Mouse (Mus musculus): ENCODE measurements at regions not wholly inside any gene's neighbourhood (a gene's known extent, or its start where the extent isn't known, plus 50 kb on each side); places are given as distances from the start of the nearest gene placed in this dataset.

GRCm38 (mm10) chr4:131461728-131462127 lies 376.4 kb downstream of the Ptpru start:
- Histone ChIP-seq H3K9ac (replicated peaks; ENCODE audit: low read depth, low read length) (no peak overlapping the region), H3K36me3 (ENCODE audit: control insufficient read depth, insufficient read depth) (no peaks in the 10 kb centered on the region), H3K27me3 (replicated peaks; ENCODE audit: control insufficient read depth, insufficient read depth, low read length) (no peaks in the 10 kb centered on the region), H3K4me2 (ENCODE audit: low read length) (no peak overlapping the region), H3K27ac (ENCODE audit: low read length) (peak overlapping the region; percentile 74), H3K9me3 (ENCODE audit: control insufficient read depth, low read length) (peaks cover 14% of the 10 kb centered on the region), H3K4me1 (replicated peaks; ENCODE audit: control insufficient read depth, insufficient read depth, low read length) (peaks cover 23% of the 10 kb centered on the region), H3K4me3 (replicated peaks; ENCODE audit: low read length) (no peak overlapping the region)
- ATAC-seq: peak; percentile 94
- WGBS: 11% methylated on average over 7 of the region's 7 CpGs

- 24% methylated on average over 6 of the region's 6 CpGs for WGBS
- ATAC-seq: no peak
Measured at GRCm38 (mm10) chr4:131475023-131475422, 363.1 kb downstream of the Ptpru start.

GRCm38 (mm10) chr4:131478923-131479322 lies 359.2 kb downstream of the Ptpru start:
- H3K4me2 ChIP-seq (ENCODE audit: low read length): no peak overlapping the region
- H3K4me3 ChIP-seq (replicated peaks; ENCODE audit: low read length): no peak overlapping the region
- H3K36me3 ChIP-seq (ENCODE audit: control insufficient read depth, insufficient read depth): no peaks in the 10 kb centered on the region
- H3K27me3 ChIP-seq (replicated peaks; ENCODE audit: control insufficient read depth, insufficient read depth, low read length): no peaks in the 10 kb centered on the region
- WGBS: 64% methylated on average over 9 of the region's 9 CpGs
- H3K9ac ChIP-seq (replicated peaks; ENCODE audit: low read depth, low read length): no peak overlapping the region
- no peak for ATAC-seq
- no peak overlapping the region for H3K27ac ChIP-seq (ENCODE audit: low read length)
- peaks cover 12% of the 10 kb centered on the region for H3K4me1 ChIP-seq (replicated peaks; ENCODE audit: control insufficient read depth, insufficient read depth, low read length)
- no peaks in the 10 kb centered on the region for H3K9me3 ChIP-seq (ENCODE audit: control insufficient read depth, low read length)

More at GRCm38 (mm10) chr4:131475023-131475422, 363.1 kb downstream of the Ptpru start:
- Histone ChIP-seq H3K27ac (ENCODE audit: low read length) (no peak overlapping the region), H3K27me3 (replicated peaks; ENCODE audit: control insufficient read depth, insufficient read depth, low read length) (no peaks in the 10 kb centered on the region), H3K4me3 (replicated peaks; ENCODE audit: low read length) (no peak overlapping the region), H3K9ac (replicated peaks; ENCODE audit: low read depth, low read length) (no peak overlapping the region), H3K4me1 (replicated peaks; ENCODE audit: control insufficient read depth, insufficient read depth, low read length) (peaks cover 4% of the 10 kb centered on the region), H3K4me2 (ENCODE audit: low read length) (no peak overlapping the region), H3K9me3 (ENCODE audit: control insufficient read depth, low read length) (no peaks in the 10 kb centered on the region), H3K36me3 (ENCODE audit: control insufficient read depth, insufficient read depth) (no peaks in the 10 kb centered on the region)

- H3K9ac ChIP-seq (replicated peaks; ENCODE audit: low read depth, low read length): no peak overlapping the region
- H3K4me3 ChIP-seq (replicated peaks; ENCODE audit: low read length): no peak overlapping the region
- H3K27ac ChIP-seq (ENCODE audit: low read length): no peak overlapping the region
- no peaks in the 10 kb centered on the region for H3K9me3 ChIP-seq (ENCODE audit: control insufficient read depth, low read length)
- ATAC-seq: 0 out of 2 replicates have a peak, but pooled peaks have one; percentile 7
- 38% methylated on average over 15 of the region's 15 CpGs for whole genome bisulfite sequencing
- no peaks in the 10 kb centered on the region for H3K27me3 ChIP-seq (replicated peaks; ENCODE audit: control insufficient read depth, insufficient read depth, low read length)
- H3K36me3 ChIP-seq (ENCODE audit: control insufficient read depth, insufficient read depth): no peaks in the 10 kb centered on the region
- H3K4me1 ChIP-seq (replicated peaks; ENCODE audit: control insufficient read depth, insufficient read depth, low read length): peaks cover 37% of the 10 kb centered on the region
- no peak overlapping the region for H3K4me2 ChIP-seq (ENCODE audit: low read length)
Measured at GRCm38 (mm10) chr4:131483958-131484605, 354.0 kb downstream of the Ptpru start.

- Histone ChIP-seq H3K4me2 (ENCODE audit: low read length) (no peak overlapping the region), H3K9me3 (ENCODE audit: control insufficient read depth, low read length) (no peaks in the 10 kb centered on the region), H3K36me3 (ENCODE audit: control insufficient read depth, insufficient read depth) (no peaks in the 10 kb centered on the region), H3K4me3 (replicated peaks; ENCODE audit: low read length) (no peak overlapping the region), H3K27ac (ENCODE audit: low read length) (no peak overlapping the region), H3K9ac (replicated peaks; ENCODE audit: low read depth, low read length) (no peak overlapping the region), H3K4me1 (replicated peaks; ENCODE audit: control insufficient read depth, insufficient read depth, low read length) (peaks cover 38% of the 10 kb centered on the region), H3K27me3 (replicated peaks; ENCODE audit: control insufficient read depth, insufficient read depth, low read length) (no peaks in the 10 kb centered on the region)
- 40% methylated on average over 14 of the region's 14 CpGs for WGBS
- no peak for ATAC-seq
Measured at GRCm38 (mm10) chr4:131484607-131485111, 353.4 kb downstream of the Ptpru start.

- no peak overlapping the region for H3K9ac ChIP-seq (replicated peaks; ENCODE audit: low read depth, low read length)
- 53% methylated on average over 13 of the region's 13 CpGs for WGBS
- ATAC-seq: no peak
Measured at GRCm38 (mm10) chr4:131485126-131485825, 352.8 kb downstream of the Ptpru start.

GRCm38 (mm10) chr4:131486821-131487220 lies 351.3 kb downstream of the Ptpru start:
- H3K9me3 ChIP-seq (ENCODE audit: control insufficient read depth, low read length): no peaks in the 10 kb centered on the region
- peaks cover 41% of the 10 kb centered on the region for H3K4me1 ChIP-seq (replicated peaks; ENCODE audit: control insufficient read depth, insufficient read depth, low read length)
- H3K27ac ChIP-seq (ENCODE audit: low read length): no peak overlapping the region
- 13% methylated on average over 4 of the region's 4 CpGs for WGBS
- no peaks in the 10 kb centered on the region for H3K27me3 ChIP-seq (replicated peaks; ENCODE audit: control insufficient read depth, insufficient read depth, low read length)
- H3K36me3 ChIP-seq (ENCODE audit: control insufficient read depth, insufficient read depth): no peaks in the 10 kb centered on the region
- H3K4me3 ChIP-seq (replicated peaks; ENCODE audit: low read length): no peak overlapping the region
- peak; percentile 54 for ATAC-seq
- H3K4me2 ChIP-seq (ENCODE audit: low read length): no peak overlapping the region
- H3K9ac ChIP-seq (replicated peaks; ENCODE audit: low read depth, low read length): no peak overlapping the region

More at GRCm38 (mm10) chr4:131485126-131485825, 352.8 kb downstream of the Ptpru start:
- H3K27ac ChIP-seq (ENCODE audit: low read length): no peak overlapping the region
- H3K4me2 ChIP-seq (ENCODE audit: low read length): no peak overlapping the region
- no peaks in the 10 kb centered on the region for H3K27me3 ChIP-seq (replicated peaks; ENCODE audit: control insufficient read depth, insufficient read depth, low read length)
- no peak overlapping the region for H3K4me3 ChIP-seq (replicated peaks; ENCODE audit: low read length)
- no peaks in the 10 kb centered on the region for H3K9me3 ChIP-seq (ENCODE audit: control insufficient read depth, low read length)
- H3K36me3 ChIP-seq (ENCODE audit: control insufficient read depth, insufficient read depth): no peaks in the 10 kb centered on the region
- peaks cover 41% of the 10 kb centered on the region for H3K4me1 ChIP-seq (replicated peaks; ENCODE audit: control insufficient read depth, insufficient read depth, low read length)

- H3K36me3 ChIP-seq (ENCODE audit: control insufficient read depth, insufficient read depth): no peaks in the 10 kb centered on the region
- no peak overlapping the region for H3K27ac ChIP-seq (ENCODE audit: low read length)
- ATAC-seq: no peak
- H3K4me1 ChIP-seq (replicated peaks; ENCODE audit: control insufficient read depth, insufficient read depth, low read length): peaks cover 40% of the 10 kb centered on the region
- 62% methylated on average over 6 of the region's 6 CpGs for WGBS
- H3K4me2 ChIP-seq (ENCODE audit: low read length): no peak overlapping the region
- no peaks in the 10 kb centered on the region; the same call in 1 of the 2 replicates for H3K27me3 ChIP-seq (replicated peaks; ENCODE audit: control insufficient read depth, insufficient read depth, low read length)
- H3K9ac ChIP-seq (replicated peaks; ENCODE audit: low read depth, low read length): no peak overlapping the region
- no peak overlapping the region for H3K4me3 ChIP-seq (replicated peaks; ENCODE audit: low read length)
- H3K9me3 ChIP-seq (ENCODE audit: control insufficient read depth, low read length): no peaks in the 10 kb centered on the region
Measured at GRCm38 (mm10) chr4:131488246-131488645, 349.8 kb downstream of the Ptpru start.

GRCm38 (mm10) chr4:131489056-131489455 lies 349.0 kb downstream of the Ptpru start:
- Histone ChIP-seq H3K27ac (ENCODE audit: low read length) (no peak overlapping the region), H3K4me2 (ENCODE audit: low read length) (no peak overlapping the region), H3K27me3 (replicated peaks; ENCODE audit: control insufficient read depth, insufficient read depth, low read length) (no peaks in the 10 kb centered on the region; the same call in 1 of the 2 replicates), H3K4me3 (replicated peaks; ENCODE audit: low read length) (no peak overlapping the region), H3K9me3 (ENCODE audit: control insufficient read depth, low read length) (no peaks in the 10 kb centered on the region), H3K36me3 (ENCODE audit: control insufficient read depth, insufficient read depth) (no peaks in the 10 kb centered on the region), H3K9ac (replicated peaks; ENCODE audit: low read depth, low read length) (no peak overlapping the region), H3K4me1 (replicated peaks; ENCODE audit: control insufficient read depth, insufficient read depth, low read length) (peaks cover 35% of the 10 kb centered on the region)
- no peak for ATAC-seq
- WGBS: 66% methylated on average over 3 of the region's 3 CpGs
